Mouse (Mus musculus): ENCODE data around the gene Nanog.
A peak's percentile ranks its signal among the peaks of the same experiment; 100 is the strongest.
"Not testable (repeated sequence)": the region's sequence is repeated elsewhere in the genome, so short reads cannot be mapped to it uniquely, and the experiment has no call there.

Nanog gene

DNA sequence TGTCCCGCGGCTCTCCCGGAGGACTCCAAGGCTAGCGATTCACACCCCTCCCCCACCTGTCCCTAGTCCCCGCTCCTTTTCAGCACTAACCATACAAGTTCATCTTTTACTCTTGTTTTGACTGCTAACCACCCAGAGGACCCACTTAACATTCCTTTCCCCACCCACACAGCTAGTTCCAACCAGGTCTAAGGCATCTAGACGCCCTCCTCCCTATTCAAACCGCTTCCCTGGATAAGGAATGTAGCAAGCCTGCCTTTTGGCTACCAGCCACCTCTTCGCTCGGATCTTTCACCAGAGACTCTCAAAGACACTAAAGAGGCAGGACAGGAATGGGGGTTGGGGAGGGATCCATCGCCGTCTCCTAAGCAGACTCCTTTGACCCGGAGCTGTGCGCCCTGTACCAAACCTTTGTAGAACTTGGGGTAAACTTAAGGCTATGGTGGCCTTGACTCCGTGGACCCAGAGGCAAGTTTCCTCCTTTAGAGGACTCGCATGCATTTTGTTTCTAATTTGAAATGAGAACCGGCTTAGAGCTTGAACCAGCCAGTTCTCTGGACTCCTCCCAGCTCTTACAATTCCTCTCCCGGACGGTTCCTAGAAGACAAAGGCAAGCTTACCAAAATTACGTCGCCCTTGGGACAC is 4.7 kb upstream of the Nanog start:
- DNase-seq (ENCODE audit: low spot score in 2 of 2), result peak in 1 of 2 experiments; percentile 40

DNA sequence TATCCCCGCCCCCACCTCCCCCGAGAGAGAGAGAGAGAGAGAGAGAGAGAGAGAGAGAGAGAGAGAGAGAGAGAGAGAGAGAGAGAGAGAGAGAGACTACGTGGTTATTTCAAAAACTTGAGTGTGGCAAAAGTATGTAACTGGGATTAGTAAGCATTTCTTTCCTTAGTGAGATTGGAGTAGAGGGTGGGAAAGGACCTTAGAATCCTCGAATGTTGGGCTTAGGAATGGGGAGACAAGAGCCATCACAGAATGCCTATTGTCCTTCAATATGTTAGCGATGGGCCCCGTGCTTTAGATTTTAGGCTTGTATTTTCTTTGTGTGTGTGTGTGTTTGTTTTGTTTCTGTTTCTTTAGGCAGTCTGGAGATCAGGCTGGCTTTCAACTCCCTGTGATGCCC is 4.0 kb upstream of the Nanog start:
- DNase-seq (ENCODE audit: low spot score in 2 of 2), result no peak

DNA sequence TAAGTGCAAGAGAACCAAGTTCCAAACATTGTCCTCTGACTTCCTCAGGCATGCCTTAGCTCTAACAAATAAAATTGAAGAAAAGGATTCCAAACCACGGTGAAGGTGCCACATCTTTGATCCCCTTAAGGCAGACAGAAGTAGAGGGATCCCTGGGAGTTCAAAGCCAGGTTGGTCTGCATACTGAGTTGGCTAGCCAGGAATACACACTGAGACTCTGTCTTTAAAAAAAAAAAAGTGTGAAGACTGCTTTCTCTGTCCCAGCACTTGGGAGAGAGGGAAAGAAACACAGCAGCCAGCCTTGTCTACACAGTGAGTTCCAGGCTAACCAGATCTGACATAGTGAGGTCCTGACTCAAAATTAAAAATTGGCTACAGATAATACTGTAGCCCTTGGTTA is 3.6 kb upstream of the Nanog start:
- no peak for DNase-seq (ENCODE audit: low spot score in 2 of 2)

DNA sequence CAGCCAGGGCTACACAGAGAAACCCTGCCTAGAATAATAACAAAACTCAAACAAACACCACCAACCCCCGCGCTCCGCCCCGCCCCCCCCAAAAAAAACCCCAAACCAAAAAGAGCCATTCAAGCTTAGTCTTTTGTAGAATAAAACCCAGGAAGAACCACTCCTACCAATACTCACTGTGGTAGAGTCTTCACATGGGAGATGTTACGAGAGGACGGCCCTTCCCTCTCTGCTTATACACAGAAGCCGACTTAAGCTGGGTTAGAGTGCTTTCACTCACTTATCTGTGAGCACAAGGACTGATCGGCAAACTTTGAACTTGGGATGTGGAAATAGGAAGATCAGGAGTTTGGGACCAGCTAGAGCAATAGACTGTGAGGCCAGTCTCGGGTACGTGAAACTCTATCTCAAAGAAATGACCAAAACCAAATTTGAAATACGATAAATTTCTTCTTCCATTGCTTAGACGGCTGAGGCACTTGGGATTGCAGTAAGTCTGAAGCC is 900 bp upstream of the Nanog start:
- DNase-seq (ENCODE audit: low spot score in 2 of 2), result no peak

DNA sequence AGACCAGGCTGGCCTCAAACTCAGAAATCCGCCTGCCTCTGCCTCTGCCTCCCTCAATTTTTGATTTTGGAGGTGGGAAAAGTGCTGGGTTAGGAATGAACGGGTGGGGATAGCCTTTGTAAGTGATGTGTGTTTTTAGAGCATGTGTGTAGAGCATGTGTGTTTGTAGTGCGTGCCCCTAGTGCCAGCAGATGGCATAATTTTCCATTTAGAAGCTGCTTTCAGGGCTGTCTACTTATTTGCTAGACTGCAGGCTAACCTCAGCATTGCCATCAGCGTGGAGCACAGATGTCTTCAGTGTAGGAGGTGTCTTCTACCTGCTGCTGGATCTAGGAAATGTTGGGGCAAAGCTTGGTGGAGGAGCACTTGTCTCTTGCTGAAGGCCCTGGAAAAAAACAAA is 1.5 kb downstream of the Nanog start:
- no peak for DNase-seq (ENCODE audit: low spot score in 2 of 2)

DNA sequence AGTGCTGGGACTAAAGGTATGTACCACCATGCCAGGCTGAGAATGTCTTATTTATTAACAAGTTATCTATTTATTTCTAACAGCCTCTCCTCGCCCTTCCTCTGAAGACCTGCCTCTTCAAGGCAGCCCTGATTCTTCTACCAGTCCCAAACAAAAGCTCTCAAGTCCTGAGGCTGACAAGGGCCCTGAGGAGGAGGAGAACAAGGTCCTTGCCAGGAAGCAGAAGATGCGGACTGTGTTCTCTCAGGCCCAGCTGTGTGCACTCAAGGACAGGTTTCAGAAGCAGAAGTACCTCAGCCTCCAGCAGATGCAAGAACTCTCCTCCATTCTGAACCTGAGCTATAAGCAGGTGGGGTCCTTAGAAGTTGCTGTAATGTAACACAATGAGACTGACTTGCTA is 4.2 kb downstream of the Nanog start:
- DNase-seq (ENCODE audit: low spot score in 2 of 2), result no peak

DNA sequence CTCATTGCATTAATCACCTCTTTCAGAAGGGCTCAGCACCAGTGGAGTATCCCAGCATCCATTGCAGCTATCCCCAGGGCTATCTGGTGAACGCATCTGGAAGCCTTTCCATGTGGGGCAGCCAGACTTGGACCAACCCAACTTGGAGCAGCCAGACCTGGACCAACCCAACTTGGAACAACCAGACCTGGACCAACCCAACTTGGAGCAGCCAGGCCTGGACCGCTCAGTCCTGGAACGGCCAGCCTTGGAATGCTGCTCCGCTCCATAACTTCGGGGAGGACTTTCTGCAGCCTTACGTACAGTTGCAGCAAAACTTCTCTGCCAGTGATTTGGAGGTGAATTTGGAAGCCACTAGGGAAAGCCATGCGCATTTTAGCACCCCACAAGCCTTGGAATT is 5.8 kb downstream of the Nanog start:
- DNase-seq (ENCODE audit: low spot score in 2 of 2), result not testable (repeated sequence)

DNA sequence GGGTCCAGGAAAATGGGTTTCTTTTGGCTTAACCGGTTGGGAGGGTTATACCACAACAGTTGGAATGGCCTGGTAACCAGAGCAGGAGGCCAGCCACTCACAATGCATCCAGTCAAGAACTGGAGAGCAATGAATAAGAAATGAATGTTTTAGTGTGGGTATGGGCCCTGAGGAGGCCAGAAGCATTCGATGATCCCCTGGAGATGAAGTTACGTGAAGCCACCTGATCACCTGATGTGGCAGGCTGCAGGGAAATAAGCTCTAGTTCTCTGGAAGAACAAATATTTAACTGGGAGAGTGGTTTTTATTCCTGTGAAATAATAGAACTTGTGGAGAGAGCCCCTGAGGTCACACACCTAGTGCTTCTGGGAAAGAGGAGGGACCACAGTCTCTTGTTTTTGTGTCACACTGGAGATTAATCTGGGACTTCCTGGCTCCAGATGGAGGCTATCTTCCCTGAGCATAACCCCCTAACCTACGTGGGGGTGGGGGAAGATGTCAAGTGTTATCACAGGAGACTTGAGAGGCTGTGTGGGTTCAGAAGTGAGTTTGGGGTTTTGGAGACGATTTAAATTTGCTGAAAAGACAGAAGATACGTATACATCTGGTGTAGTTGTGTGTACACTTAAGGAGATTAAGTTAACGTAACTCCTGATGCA is 7.5 kb downstream of the Nanog start:
- DNase-seq (ENCODE audit: low spot score in 2 of 2), result no peak

DNA sequence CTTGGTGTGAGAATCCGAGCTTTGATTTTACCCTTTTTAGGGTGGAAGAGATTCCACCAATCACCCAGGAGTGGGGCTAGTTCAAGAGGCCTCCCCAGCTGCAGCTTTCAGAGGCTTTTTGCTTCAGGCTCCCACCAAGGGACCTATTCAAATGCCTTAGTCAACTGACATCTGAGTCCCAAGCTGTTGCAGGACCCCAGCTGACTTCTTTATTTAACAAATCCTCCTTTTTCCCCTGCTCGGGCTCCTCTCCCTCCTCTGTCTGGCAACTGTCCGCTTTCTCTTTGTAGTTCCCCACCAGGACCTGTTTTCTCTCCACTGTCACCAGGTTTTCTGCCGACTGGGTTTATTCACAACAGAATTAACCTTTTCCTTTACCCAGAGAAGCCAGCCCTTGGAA is 8.6 kb downstream of the Nanog start:
- DNase-seq (ENCODE audit: low spot score in 2 of 2), result no peak

DNA sequence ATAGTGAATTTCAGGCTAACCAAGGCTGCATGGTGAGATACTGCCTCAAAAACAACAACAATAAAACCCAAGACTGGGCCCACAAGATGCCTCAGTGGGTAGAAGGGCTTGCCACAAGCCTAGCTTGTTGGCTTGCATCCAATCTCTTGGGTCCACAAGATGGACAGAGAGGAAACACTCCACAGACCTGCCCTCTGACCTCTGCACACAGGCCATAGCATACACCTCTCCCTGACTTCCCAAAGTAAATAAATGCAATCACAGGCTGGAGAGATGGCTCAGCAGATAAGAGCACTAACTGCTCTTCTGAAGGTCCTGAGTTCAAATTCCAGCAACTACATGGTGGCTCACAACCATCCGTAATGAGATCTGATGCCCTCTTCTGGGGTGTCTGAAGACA is 10.9 kb downstream of the Nanog start:
- DNase-seq (ENCODE audit: low spot score in 2 of 2), result not testable (repeated sequence)

DNA sequence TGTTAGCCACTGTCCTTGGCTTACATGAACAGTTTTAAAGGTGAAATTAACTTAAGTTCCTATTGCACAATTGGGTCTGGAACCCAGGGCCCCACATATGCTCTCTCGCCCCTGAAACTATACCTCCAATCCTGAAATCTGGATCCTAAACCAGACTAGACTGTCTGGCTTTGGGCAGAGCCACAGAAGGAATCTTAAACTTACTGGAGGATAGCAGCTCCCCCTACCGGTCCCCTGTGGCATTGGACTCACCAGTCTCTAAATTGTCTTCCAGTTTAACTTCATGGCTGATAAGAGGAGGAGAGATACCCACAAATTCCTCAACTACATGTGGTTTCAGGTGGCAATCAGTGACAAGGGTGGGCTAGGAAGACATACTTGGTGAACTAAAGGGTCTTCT is 12.7 kb downstream of the Nanog start:
- DNase-seq (ENCODE audit: low spot score in 2 of 2), result peak; percentile 51 to 59

DNA sequence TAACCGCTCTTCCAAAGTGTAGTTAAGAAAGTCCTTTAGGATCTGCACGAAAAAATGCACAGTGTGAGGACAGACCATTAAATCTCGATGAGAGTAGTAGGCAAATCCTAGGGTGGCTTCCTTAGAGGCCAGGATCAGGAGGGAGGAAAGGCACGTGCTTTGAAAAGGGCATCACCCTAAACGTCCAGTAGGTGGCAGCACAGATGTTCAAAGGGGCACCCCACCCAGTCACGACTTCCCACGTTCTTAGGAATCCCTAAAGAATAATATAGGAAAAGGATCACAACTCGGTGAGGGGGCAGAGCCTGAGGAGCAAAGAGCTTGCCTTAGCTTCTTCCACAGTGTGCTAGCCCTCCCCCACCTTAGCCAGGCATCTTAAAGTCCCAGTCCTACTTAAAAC is 32.7 kb downstream of the Nanog start:
- DNase-seq (ENCODE audit: low spot score in 2 of 2), result peak; percentile 54 to 70

DNA sequence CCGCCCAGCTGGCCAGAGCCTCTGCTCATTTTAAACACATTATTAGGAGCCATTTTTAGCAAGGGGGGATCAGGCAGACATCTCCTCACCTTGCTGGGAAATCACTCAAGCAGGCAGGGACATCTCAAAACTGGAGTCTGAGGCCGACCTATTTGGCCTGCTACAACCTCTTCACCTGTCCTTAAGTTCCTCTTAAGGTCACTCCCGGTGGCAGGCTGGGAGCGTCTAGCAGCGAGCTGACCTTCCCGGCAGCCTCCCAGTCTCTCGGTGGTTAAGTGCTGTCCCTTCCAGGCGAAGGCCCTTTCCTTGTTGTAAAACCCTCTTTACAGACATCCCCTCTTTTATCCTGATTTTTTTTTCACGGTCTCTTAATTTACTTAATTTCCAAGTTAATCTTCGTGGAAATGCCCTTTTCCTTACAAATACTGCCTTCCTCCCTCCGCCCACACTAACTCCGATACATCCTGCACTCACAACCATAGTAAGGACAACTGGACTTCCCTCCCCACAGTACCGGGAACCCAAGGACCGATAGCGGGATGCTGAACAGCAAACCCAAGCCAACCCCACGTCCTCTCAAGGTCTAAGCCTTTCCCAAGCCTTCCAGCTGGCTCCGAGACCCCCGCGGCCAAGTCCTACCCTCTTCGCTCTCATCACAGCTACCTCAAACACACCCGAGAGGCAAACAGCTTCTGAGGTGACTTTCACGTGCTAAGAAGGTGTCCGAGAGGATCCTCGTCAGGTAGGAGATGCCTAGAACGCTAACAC is 34.4 kb downstream of the Nanog start:
- DNase-seq (ENCODE audit: low spot score in 2 of 2), result no peak

DNA sequence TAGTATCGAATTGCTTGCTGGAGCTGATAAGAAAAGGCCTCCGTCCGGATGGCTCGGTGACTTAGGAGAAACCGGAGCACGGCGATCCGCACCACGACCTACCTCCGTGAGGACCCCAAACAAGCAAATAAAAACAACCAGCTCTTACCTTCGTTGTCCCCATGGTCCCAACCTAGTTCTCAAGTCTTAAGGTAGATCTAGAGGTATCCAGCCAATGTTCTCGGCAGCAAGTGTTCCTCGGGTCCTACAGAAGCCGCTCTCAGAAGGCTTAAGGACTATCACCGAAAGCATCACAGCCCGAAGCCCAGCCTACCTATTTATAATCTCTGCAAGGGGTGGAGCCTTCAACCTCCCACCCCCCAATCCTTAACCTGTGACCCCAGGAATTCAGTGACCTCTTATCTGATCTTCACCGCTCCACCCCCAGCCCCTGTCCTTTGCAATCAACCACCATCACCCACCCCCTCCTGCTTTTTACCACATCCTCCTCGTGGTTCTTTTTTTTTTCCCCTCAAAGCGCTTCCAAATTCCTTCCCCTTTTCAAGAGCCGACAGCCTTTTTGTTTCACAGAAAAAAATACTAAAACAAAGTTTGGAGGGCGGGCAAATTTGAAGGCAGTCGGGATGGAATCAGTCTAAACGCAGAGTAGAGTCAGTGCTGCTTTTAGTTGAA is 35.1 kb downstream of the Nanog start:
- peak in 1 of 2 experiments; percentile 22 for DNase-seq (ENCODE audit: low spot score in 2 of 2)

DNA sequence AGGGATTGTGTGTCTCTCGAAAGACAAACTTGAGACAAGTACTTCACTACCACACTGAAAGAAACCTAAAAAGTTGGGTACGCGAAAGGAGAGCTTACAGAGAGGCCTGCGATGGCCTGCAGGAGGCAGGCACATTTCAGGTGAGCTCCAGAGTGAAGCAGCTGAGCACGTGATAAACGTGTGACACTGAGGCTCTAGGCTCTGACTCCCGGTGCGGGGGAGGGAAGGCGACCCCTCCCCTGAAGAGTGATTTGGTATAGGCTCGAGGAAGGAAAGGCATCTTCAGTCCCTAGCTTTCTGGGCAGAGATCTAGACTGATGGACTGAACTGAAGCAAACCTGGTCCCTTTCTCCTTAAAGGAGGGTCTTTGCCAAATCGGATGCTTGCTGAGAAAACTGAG is 36.1 kb downstream of the Nanog start:
- DNase-seq (ENCODE audit: low spot score in 2 of 2), result no peak

DNA sequence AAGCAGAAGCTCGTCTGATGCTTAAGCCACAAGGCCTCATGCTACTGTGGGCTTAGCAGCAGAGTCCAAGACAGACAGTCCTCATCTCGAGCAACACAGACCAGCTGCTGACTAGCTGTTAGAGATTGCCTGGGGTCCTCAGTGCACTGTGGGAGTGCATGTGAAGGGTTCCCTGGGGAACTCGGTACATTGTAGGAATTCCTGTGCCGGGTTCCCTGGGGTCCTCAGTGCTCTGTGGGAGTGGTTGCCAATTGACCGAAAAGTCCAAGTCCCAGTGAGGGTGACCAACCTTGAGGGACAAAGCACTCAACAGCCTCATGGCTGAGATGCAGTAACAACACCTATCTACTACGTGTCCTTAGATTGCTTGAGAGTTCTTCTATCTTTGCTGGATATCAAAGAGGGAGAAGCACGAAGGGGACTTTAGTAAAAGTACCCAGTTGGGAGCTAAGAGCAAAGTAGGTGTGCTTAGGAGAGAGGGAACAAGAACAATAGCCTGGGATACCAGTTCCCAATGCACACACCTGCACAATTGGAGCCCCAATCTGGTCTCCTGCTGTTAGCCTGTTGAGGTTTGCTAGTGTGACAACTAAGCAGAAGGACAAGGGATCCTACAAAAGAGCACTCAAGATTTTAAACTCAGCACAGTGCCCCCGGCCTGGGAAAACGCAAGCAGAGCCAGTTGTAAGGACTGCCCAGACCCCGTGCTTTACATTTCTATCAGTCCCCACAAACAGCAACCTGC is 37.4 kb downstream of the Nanog start:
- DNase-seq (ENCODE audit: low spot score in 2 of 2), result no peak

DNA sequence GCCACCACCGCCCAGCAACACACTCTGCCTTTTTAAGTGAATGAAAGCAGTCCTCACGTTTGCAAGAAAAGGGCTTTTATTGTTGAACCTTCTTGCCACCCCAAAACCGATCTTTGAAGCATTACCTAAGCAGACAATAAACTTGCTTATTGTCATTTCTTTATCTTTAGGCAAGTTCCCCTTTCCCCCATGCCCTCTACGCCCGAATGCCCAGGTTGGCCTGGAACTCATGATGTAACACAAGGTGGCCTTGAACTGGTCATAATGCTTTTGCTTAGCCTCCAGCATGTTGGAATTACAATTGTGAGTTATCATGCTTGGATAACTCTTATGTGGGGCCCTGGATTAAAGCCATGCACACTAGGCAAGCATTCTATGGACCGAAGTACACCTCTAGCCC is 43.3 kb downstream of the Nanog start:
- no peak for DNase-seq (ENCODE audit: low spot score in 2 of 2)

DNA sequence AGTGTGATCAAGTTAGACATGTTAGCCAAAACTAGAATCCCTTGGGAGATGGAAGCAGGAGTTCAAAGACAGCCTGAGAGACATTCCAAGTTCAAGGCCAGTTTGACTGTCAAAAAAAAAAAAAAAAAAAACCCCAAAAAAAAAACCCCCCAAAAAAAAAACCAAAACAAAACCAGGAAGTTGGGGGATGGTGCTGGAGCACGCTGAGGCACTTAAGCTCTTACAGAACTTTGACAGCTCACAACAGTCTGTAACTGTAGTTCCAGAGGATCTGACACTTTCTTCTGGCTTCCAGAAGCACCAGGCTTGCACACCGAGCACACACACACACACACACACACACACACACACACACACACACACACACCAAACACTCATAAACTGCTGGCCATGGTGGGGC is 48.6 kb downstream of the Nanog start:
- DNase-seq (ENCODE audit: low spot score in 2 of 2), result no peak

DNA sequence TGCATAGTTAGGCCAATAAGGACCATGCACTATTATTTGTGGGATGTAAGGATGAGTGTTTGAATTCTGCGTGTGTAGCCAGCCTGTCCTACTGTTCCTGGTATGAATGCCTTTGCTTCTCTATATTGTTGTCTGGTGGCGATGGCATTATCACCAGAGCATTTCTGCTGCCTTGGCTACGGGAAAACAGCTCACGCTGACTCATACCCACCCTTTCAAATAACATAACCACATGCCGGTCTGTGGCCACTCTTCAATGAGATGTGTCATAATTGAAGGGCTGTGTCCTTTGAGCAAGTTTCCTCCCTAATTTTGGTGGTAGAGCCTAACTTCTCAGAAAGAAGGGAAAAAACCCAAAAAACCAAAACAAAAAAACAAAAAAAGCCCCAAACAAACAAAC is 51.4 kb downstream of the Nanog start:
- DNase-seq (ENCODE audit: low spot score in 2 of 2), result no peak

DNA sequence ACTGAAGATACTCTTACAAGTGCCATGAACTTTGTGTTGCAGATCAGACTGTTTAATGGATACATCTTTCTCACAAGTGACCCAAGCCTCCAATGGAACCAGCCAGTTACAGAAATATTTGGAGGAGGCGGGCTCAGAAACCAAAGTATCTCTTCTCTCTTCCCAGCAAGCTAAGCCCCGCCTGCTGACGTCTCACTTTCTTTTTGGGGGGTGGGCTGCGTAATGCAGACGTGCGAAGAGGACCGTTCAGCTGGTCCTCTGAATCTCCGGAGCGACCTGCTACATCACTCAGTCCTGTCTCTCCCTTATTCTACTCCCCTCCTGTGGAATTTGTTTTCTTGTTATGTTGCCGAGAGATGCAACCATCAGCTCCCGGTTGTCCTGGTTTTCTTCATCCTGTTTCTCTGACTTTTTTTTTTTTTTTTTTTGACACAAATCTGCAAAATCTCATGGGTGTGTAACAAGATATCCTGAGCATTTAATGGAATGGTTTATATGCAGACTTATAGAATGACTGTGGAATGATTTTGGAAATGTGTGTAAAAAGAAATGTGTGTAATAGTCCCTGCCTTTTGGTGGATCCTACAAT is 53.8 kb downstream of the Nanog start:
- peak; percentile 50 to 62 for DNase-seq (ENCODE audit: low spot score in 2 of 2)

DNA sequence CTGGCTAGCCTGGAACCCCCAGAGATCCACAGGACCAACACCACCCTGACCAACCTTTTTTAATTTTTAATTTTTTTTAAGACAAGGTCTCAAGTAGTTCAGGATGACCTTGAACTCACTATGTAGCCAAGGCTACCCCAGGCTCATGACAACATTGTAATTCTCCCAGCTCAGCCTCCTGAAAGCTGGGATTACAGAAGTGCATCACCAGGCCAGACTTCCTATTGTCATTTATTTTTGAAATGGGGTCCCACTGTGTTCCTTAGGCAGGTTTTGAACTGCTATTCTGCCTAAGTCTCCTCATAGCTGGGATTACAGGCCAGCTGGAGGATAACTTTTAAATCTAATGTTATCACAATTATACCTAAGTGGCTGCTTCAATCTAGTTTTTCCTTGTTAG is 54.6 kb downstream of the Nanog start:
- no peak for DNase-seq (ENCODE audit: low spot score in 2 of 2)
